Mouse (Mus musculus) E14TG2a.4 (cell line): Measurements from ENCODE around the gene Sertad3.

ENCODE experiments used
- H3K27me3 ChIP-seq: 2 replicates; pipeline ENCODE4 v1.6.1; 2014; ENCODE audit warnings: low read length, control low read depth; ENCODE audit not compliant: insufficient read depth
- H3K36me3 ChIP-seq: 2 replicates; pipeline ENCODE4 v1.6.1; 2014; ENCODE audit warnings: low read length, control low read depth; ENCODE audit not compliant: insufficient read depth
- H3K4me1 ChIP-seq: replicated peaks from 2 replicates; pipeline ENCODE4 v1.6.1; 2014; ENCODE audit warnings: low read depth, low read length, control low read depth
- H3K4me3 ChIP-seq: replicated peaks from 2 replicates; pipeline ENCODE4 v1.5.1; 2014; ENCODE audit warnings: mild to moderate bottlenecking, low read length
- H3K9me3 ChIP-seq: 2 replicates; pipeline ENCODE4 v1.6.1; 2014; ENCODE audit warnings: low read length, control low read depth
- CTCF ChIP-seq: conservative IDR thresholded peaks from 2 replicates; pipeline ENCODE4 v1.5.1; 2014; ENCODE audit warnings: low read length
- NANOG ChIP-seq: IDR thresholded peaks from 2 replicates; pipeline ENCODE4 v1.6.1; 2014; ENCODE audit warnings: borderline replicate concordance, low read length, mixed read lengths
- POU5F1 ChIP-seq: IDR thresholded peaks from 2 replicates; pipeline ENCODE4 v1.6.1; 2014; ENCODE audit warnings: low read length, borderline replicate concordance

Gene Sertad3

GRCm38 (mm10) chr7:27446521-27447418 is 26.8 kb upstream of the Sertad3 start:
- no peaks in the 10 kb centered on the region for H3K36me3 ChIP-seq
- TF ChIP-seq NANOG, result no peak
- TF ChIP-seq CTCF, result no peak
- TF ChIP-seq POU5F1, result no peak
- H3K4me1 ChIP-seq, result peaks cover 46% of the 10 kb centered on the region
- H3K27me3 ChIP-seq, result peaks cover 23% of the 10 kb centered on the region
- peak overlapping the region; percentile 80 for H3K4me3 ChIP-seq
- no peaks in the 10 kb centered on the region for H3K9me3 ChIP-seq

- Histone ChIP-seq H3K36me3 (peaks cover 7% of the 10 kb centered on the region), H3K4me3 (peak within 1 kb of the TSS; percentile 88), H3K4me1 (peaks cover 40% of the 10 kb centered on the region), H3K9me3 (no peaks in the 10 kb centered on the region), H3K27me3 (peaks cover 23% of the 10 kb centered on the region)
- TF ChIP-seq POU5F1, result no peak
- TF ChIP-seq CTCF, result no peak
- no peak for TF ChIP-seq NANOG
Measured at GRCm38 (mm10) chr7:27447419-27448286, 25.9 kb upstream of the Sertad3 start, which contains the start of the genes Sptbn4 and Blvrb. Gene Sptbn4 (minus strand): TSS chr7:27447686. Gene Blvrb (plus strand): TSS chr7:27447978.

- Histone ChIP-seq H3K36me3 (peaks cover 7% of the 10 kb centered on the region), H3K27me3 (peaks cover 23% of the 10 kb centered on the region), H3K4me3 (peak overlapping the region; percentile 88), H3K4me1 (peaks cover 35% of the 10 kb centered on the region), H3K9me3 (no peaks in the 10 kb centered on the region)
- TF ChIP-seq CTCF (no peak), NANOG (no peak), POU5F1 (no peak)
Measured at GRCm38 (mm10) chr7:27448421-27449206, 25.0 kb upstream of the Sertad3 start.

GRCm38 (mm10) chr7:27449256-27449862 is 24.2 kb upstream of the Sertad3 start:
- H3K27me3 ChIP-seq, result peaks cover 21% of the 10 kb centered on the region
- TF ChIP-seq CTCF (peak; percentile 87), POU5F1 (no peak), NANOG (no peak; the same call in 1 of the 2 replicates)
- peaks cover 7% of the 10 kb centered on the region for H3K36me3 ChIP-seq
- H3K4me1 ChIP-seq, result peaks cover 35% of the 10 kb centered on the region
- no peaks in the 10 kb centered on the region for H3K9me3 ChIP-seq
- H3K4me3 ChIP-seq, result peak overlapping the region; percentile 88; the same call in 1 of the 2 replicates

- Histone ChIP-seq H3K36me3 (peaks cover 7% of the 10 kb centered on the region), H3K9me3 (no peaks in the 10 kb centered on the region), H3K4me1 (peaks cover 27% of the 10 kb centered on the region), H3K27me3 (peaks cover 8% of the 10 kb centered on the region), H3K4me3 (no peak overlapping the region)
- TF ChIP-seq NANOG (no peak), CTCF (no peak), POU5F1 (no peak)
Measured at GRCm38 (mm10) chr7:27451359-27451758, 22.2 kb upstream of the Sertad3 start.

GRCm38 (mm10) chr7:27452206-27452770 is 21.3 kb upstream of the Sertad3 start:
- TF ChIP-seq CTCF, result no peak
- no peak for TF ChIP-seq NANOG
- TF ChIP-seq POU5F1, result no peak
- H3K27me3 ChIP-seq, result no peaks in the 10 kb centered on the region
- peaks cover 7% of the 10 kb centered on the region for H3K36me3 ChIP-seq
- no peak overlapping the region for H3K4me3 ChIP-seq
- peaks cover 20% of the 10 kb centered on the region for H3K4me1 ChIP-seq
- H3K9me3 ChIP-seq, result no peaks in the 10 kb centered on the region

- TF ChIP-seq POU5F1, result no peak
- TF ChIP-seq CTCF, result no peak
- no peak for TF ChIP-seq NANOG
- H3K9me3 ChIP-seq, result no peaks in the 10 kb centered on the region
- H3K36me3 ChIP-seq, result peaks cover 7% of the 10 kb centered on the region
- H3K4me3 ChIP-seq, result no peak overlapping the region
- no peaks in the 10 kb centered on the region for H3K27me3 ChIP-seq
- peaks cover 6% of the 10 kb centered on the region for H3K4me1 ChIP-seq
Measured at GRCm38 (mm10) chr7:27454461-27455121, 19.0 kb upstream of the Sertad3 start.
